Mouse (Mus musculus) forebrain, embryonic 12.5 days (tissue): ENCODE data around the gene Heatr6. TPM values are rescaled to one million over a fixed set of nuclear protein-coding genes. Genes with fewer than 3 reads are reported as not detected.

Experiments used
- ATAC-seq: fragments of 200-750 bp; cut with Nextera tagmentation; 2 replicates; pipeline ENCODE4 v1.8.0; 2017; ENCODE audit warnings: moderate TSS enrichment; ENCODE audit not compliant: low FRiP score
- H3K27ac ChIP-seq: fragments of 300-500 bp; sonication (generic); 2 replicates; pipeline ENCODE4 v1.5.1; 2016; ENCODE audit warnings: mild to moderate bottlenecking
- H3K27me3 ChIP-seq: fragments of 300-500 bp; sonication (generic); 2 replicates; pipeline ENCODE4 v1.6.1; 2016; ENCODE audit warnings: mild to moderate bottlenecking
- H3K36me3 ChIP-seq: fragments of 300-500 bp; sonication (generic); replicated peaks from 2 replicates; pipeline ENCODE4 v1.6.1; 2016; ENCODE audit warnings: mild to moderate bottlenecking
- H3K4me1 ChIP-seq: fragments of 300-500 bp; sonication (generic); 2 replicates; pipeline ENCODE4 v1.6.1; 2016
- H3K4me2 ChIP-seq: fragments of 300-500 bp; sonication (generic); 2 replicates; pipeline ENCODE4 v1.6.1; 2016; ENCODE audit warnings: mild to moderate bottlenecking, moderate library complexity
- H3K4me3 ChIP-seq: fragments of 300-500 bp; sonication (generic); replicated peaks from 2 replicates; pipeline ENCODE4 v1.5.1; 2016; ENCODE audit warnings: mild to moderate bottlenecking
- H3K9ac ChIP-seq: fragments of 300-500 bp; sonication (generic); 2 replicates; pipeline ENCODE4 v1.6.1; 2016; ENCODE audit warnings: mild to moderate bottlenecking
- H3K9me3 ChIP-seq: fragments of 300-500 bp; sonication (generic); 2 replicates; pipeline ENCODE4 v1.6.1; 2016
- WGBS: fragments of 180-500 bp; shearing (Covaris S2); methylation state at CpG from one replicate; pipeline ENCODE4 v1.1.7; 2016; 5-methylcytosine and 5-hydroxymethylcytosine counted together
- polyA plus RNA-seq: library from polyadenylated mRNA; unstranded; fragments of >200 nt; fragmentation: Nextera tagmentation; extraction: Ambion mirVana; gene quantifications from 2 replicates; pipeline ENCODE4 v1.2.1, GENCODE M21; 2016

Gene Heatr6
- polyA plus RNA-seq, 1 experiment from 2014 or later: 34.9 TPM

- Histone ChIP-seq H3K27ac (no peak overlapping the region), H3K9ac (no peak overlapping the region), H3K27me3 (no peaks in the 10 kb centered on the region), H3K4me1 (no peaks in the 10 kb centered on the region), H3K4me2 (no peak overlapping the region), H3K36me3 (peaks cover 98% of the 10 kb centered on the region), H3K9me3 (no peaks in the 10 kb centered on the region), H3K4me3 (no peak overlapping the region)
- WGBS: 92% methylated on average over 4 of the region's 4 CpGs
- ATAC-seq: no peak
Observed at GRCm38 (mm10) chr11:83768976-83769375, 15.5 kb downstream of the Heatr6 start.

GRCm38 (mm10) chr11:83771014-83771413, 17.5 kb downstream of the Heatr6 start:
- no peak for ATAC-seq
- Histone ChIP-seq H3K27me3 (no peaks in the 10 kb centered on the region), H3K4me1 (no peaks in the 10 kb centered on the region), H3K27ac (no peak overlapping the region), H3K9me3 (no peaks in the 10 kb centered on the region), H3K4me2 (no peak overlapping the region), H3K36me3 (peaks cover 100% of the 10 kb centered on the region), H3K4me3 (no peak overlapping the region), H3K9ac (no peak overlapping the region)
- 92% methylated on average over 7 of the region's 7 CpGs for WGBS

GRCm38 (mm10) chr11:83772341-83772740, 18.8 kb downstream of the Heatr6 start:
- no peak overlapping the region for H3K4me3 ChIP-seq
- no peaks in the 10 kb centered on the region for H3K27me3 ChIP-seq
- H3K36me3 ChIP-seq: peaks cover 100% of the 10 kb centered on the region
- no peak overlapping the region for H3K9ac ChIP-seq
- no peaks in the 10 kb centered on the region for H3K9me3 ChIP-seq
- no peak overlapping the region for H3K27ac ChIP-seq
- WGBS: 98% methylated on average over 6 of the region's 6 CpGs
- ATAC-seq: no peak
- H3K4me1 ChIP-seq: no peaks in the 10 kb centered on the region
- no peak overlapping the region for H3K4me2 ChIP-seq

- H3K27ac ChIP-seq: no peak overlapping the region
- no peaks in the 10 kb centered on the region for H3K27me3 ChIP-seq
- H3K4me2 ChIP-seq: no peak overlapping the region
- no peaks in the 10 kb centered on the region for H3K4me1 ChIP-seq
- H3K36me3 ChIP-seq: peaks cover 97% of the 10 kb centered on the region
- H3K4me3 ChIP-seq: no peak overlapping the region
- 93% methylated on average over 16 of the region's 16 CpGs for WGBS
- H3K9me3 ChIP-seq: no peaks in the 10 kb centered on the region
- ATAC-seq: no peak
- no peak overlapping the region for H3K9ac ChIP-seq
Observed at GRCm38 (mm10) chr11:83773691-83774090, 20.2 kb downstream of the Heatr6 start.

- WGBS: 95% methylated on average over 11 of the region's 11 CpGs
- Histone ChIP-seq H3K36me3 (peaks cover 97% of the 10 kb centered on the region), H3K4me2 (no peak overlapping the region), H3K9ac (no peak overlapping the region), H3K4me3 (no peak overlapping the region), H3K27ac (no peak overlapping the region), H3K9me3 (no peaks in the 10 kb centered on the region), H3K4me1 (no peaks in the 10 kb centered on the region), H3K27me3 (no peaks in the 10 kb centered on the region)
- no peak for ATAC-seq
Observed at GRCm38 (mm10) chr11:83774324-83774723, 20.8 kb downstream of the Heatr6 start.

GRCm38 (mm10) chr11:83776798-83777197, 23.3 kb downstream of the Heatr6 start:
- no peaks in the 10 kb centered on the region for H3K27me3 ChIP-seq
- H3K9me3 ChIP-seq: no peaks in the 10 kb centered on the region
- peaks cover 97% of the 10 kb centered on the region for H3K36me3 ChIP-seq
- 93% methylated on average over 8 of the region's 8 CpGs for WGBS
- H3K4me1 ChIP-seq: no peaks in the 10 kb centered on the region
- no peak overlapping the region for H3K4me3 ChIP-seq
- H3K9ac ChIP-seq: no peak overlapping the region
- H3K4me2 ChIP-seq: no peak overlapping the region
- no peak for ATAC-seq
- no peak overlapping the region for H3K27ac ChIP-seq

GRCm38 (mm10) chr11:83783931-83784600, 30.6 kb downstream of the Heatr6 start:
- H3K27ac ChIP-seq: no peak overlapping the region
- no peaks in the 10 kb centered on the region for H3K27me3 ChIP-seq
- H3K9ac ChIP-seq: no peak overlapping the region; the same call in 1 of the 2 replicates
- H3K9me3 ChIP-seq: no peaks in the 10 kb centered on the region
- no peaks in the 10 kb centered on the region for H3K4me1 ChIP-seq
- no peak for ATAC-seq
- no peak overlapping the region for H3K4me3 ChIP-seq
- no peak overlapping the region for H3K4me2 ChIP-seq
- 86% methylated on average over 14 of the region's 14 CpGs for WGBS
- H3K36me3 ChIP-seq: peaks cover 53% of the 10 kb centered on the region

- Histone ChIP-seq H3K36me3 (peaks cover 47% of the 10 kb centered on the region), H3K4me1 (no peaks in the 10 kb centered on the region), H3K4me2 (no peak overlapping the region), H3K27ac (no peak overlapping the region), H3K9me3 (no peaks in the 10 kb centered on the region), H3K27me3 (no peaks in the 10 kb centered on the region), H3K4me3 (no peak overlapping the region), H3K9ac (no peak overlapping the region)
- ATAC-seq: no peak
- WGBS: 88% methylated on average over 2 of the region's 2 CpGs
Observed at GRCm38 (mm10) chr11:83784661-83785060, 31.2 kb downstream of the Heatr6 start.

GRCm38 (mm10) chr11:83785366-83785765, 31.9 kb downstream of the Heatr6 start:
- no peak overlapping the region for H3K4me2 ChIP-seq
- 11% methylated on average over 2 of the region's 2 CpGs for WGBS
- H3K27ac ChIP-seq: no peak overlapping the region
- H3K27me3 ChIP-seq: no peaks in the 10 kb centered on the region
- no peak overlapping the region for H3K4me3 ChIP-seq
- H3K9ac ChIP-seq: no peak overlapping the region
- H3K36me3 ChIP-seq: peaks cover 40% of the 10 kb centered on the region
- no peaks in the 10 kb centered on the region for H3K9me3 ChIP-seq
- no peak for ATAC-seq
- no peaks in the 10 kb centered on the region for H3K4me1 ChIP-seq

- no peak for ATAC-seq
- Histone ChIP-seq H3K27ac (no peak overlapping the region), H3K9ac (no peak overlapping the region), H3K4me3 (no peak overlapping the region), H3K9me3 (no peaks in the 10 kb centered on the region), H3K4me1 (no peaks in the 10 kb centered on the region), H3K36me3 (peaks cover 26% of the 10 kb centered on the region), H3K4me2 (no peak overlapping the region), H3K27me3 (no peaks in the 10 kb centered on the region)
- WGBS: 80% methylated on average over 4 of the region's 4 CpGs
Observed at GRCm38 (mm10) chr11:83786835-83787234, 33.3 kb downstream of the Heatr6 start.

- Histone ChIP-seq H3K4me2 (no peak overlapping the region), H3K4me3 (no peak overlapping the region), H3K9me3 (no peaks in the 10 kb centered on the region), H3K4me1 (no peaks in the 10 kb centered on the region), H3K27me3 (no peaks in the 10 kb centered on the region), H3K36me3 (peaks cover 21% of the 10 kb centered on the region), H3K27ac (no peak overlapping the region), H3K9ac (no peak overlapping the region)
- 83% methylated on average over 15 of the region's 15 CpGs for WGBS
- no peak for ATAC-seq
Observed at GRCm38 (mm10) chr11:83787401-83788021, 34.0 kb downstream of the Heatr6 start.

- no peak overlapping the region for H3K9ac ChIP-seq
- no peak overlapping the region for H3K27ac ChIP-seq
- H3K9me3 ChIP-seq: no peaks in the 10 kb centered on the region
- H3K4me1 ChIP-seq: no peaks in the 10 kb centered on the region
- 84% methylated on average over 8 of the region's 8 CpGs for WGBS
- H3K27me3 ChIP-seq: no peaks in the 10 kb centered on the region
- H3K36me3 ChIP-seq: peaks cover 13% of the 10 kb centered on the region
- H3K4me2 ChIP-seq: no peak overlapping the region
- ATAC-seq: no peak
- H3K4me3 ChIP-seq: no peak overlapping the region
Observed at GRCm38 (mm10) chr11:83788331-83788730, 34.8 kb downstream of the Heatr6 start.

GRCm38 (mm10) chr11:83789259-83789658, 35.8 kb downstream of the Heatr6 start:
- Histone ChIP-seq H3K9ac (no peak overlapping the region), H3K9me3 (no peaks in the 10 kb centered on the region), H3K27me3 (no peaks in the 10 kb centered on the region), H3K4me3 (no peak overlapping the region), H3K4me2 (no peak overlapping the region), H3K4me1 (no peaks in the 10 kb centered on the region), H3K27ac (no peak overlapping the region), H3K36me3 (0 out of 2 replicates have a peak, but pooled peaks cover 6% of the 10 kb centered on the region)
- no peak for ATAC-seq
- WGBS: 75% methylated on average over 13 of the region's 13 CpGs
